Mouse (Mus musculus) ES-E14 (cell line): ENCODE data around the gene Carns1.

Experiments used
- CHD2 ChIP-seq: IDR thresholded peaks from 2 replicates; pipeline ENCODE4 v1.6.1; 2014; ENCODE audit warnings: mild to moderate bottlenecking, low read depth, low read length, inconsistent platforms
- HCFC1 ChIP-seq: IDR thresholded peaks from 2 replicates; pipeline ENCODE4 v1.6.1; 2012; ENCODE audit warnings: low read length, inconsistent platforms, borderline replicate concordance; ENCODE audit not compliant: insufficient read depth
- ZC3H11A ChIP-seq: IDR thresholded peaks from 2 replicates; pipeline ENCODE4 v1.6.1; 2012; ENCODE audit warnings: low read depth, mild to moderate bottlenecking, inconsistent platforms, low read length, borderline replicate concordance
- ZNF384 ChIP-seq: IDR thresholded peaks from 2 replicates; pipeline ENCODE4 v1.6.1; 2012; ENCODE audit warnings: low read depth, low read length, inconsistent platforms

- TF ChIP-seq CHD2: no peak
- TF ChIP-seq ZC3H11A: no peak
- TF ChIP-seq ZNF384: no peak
- TF ChIP-seq HCFC1: no peak
These were observed 26.9 kb upstream of the Carns1 start for GRCm38 (mm10) chr19:4202149-4202548.
